Mouse (Mus musculus) bone marrow macrophage, adult 2 months (primary cell): Measurements from ENCODE around the gene Dpysl4.

Experiments used
- CTCF ChIP-seq: IDR thresholded peaks from 2 replicates; pipeline ENCODE4 v1.5.1; 2012; ENCODE audit warnings: low read depth, mild to moderate bottlenecking, low read length, moderate library complexity
- POLR2A ChIP-seq: IDR thresholded peaks from 2 replicates; pipeline ENCODE4 v1.6.1; 2012; ENCODE audit warnings: mild to moderate bottlenecking, low read depth, low read length, borderline replicate concordance

GRCm38 (mm10) chr7:139080714-139081113 is 5.1 kb upstream of the Dpysl4 start:
- no peak for TF ChIP-seq POLR2A
- no peak for TF ChIP-seq CTCF
